Mouse (Mus musculus) liver, embryonic 14.5 days (tissue): ENCODE measurements around the gene Ric1.

Experiments
- CTCF ChIP-seq: IDR thresholded peaks from 2 replicates; pipeline ENCODE4 v1.5.1; 2016; ENCODE audit warnings: antibody characterized with exemption, low read depth, control low read depth
- EP300 ChIP-seq: IDR thresholded peaks from 2 replicates; pipeline ENCODE4 v1.6.1; 2016; ENCODE audit warnings: antibody characterized with exemption, low read depth

DNA sequence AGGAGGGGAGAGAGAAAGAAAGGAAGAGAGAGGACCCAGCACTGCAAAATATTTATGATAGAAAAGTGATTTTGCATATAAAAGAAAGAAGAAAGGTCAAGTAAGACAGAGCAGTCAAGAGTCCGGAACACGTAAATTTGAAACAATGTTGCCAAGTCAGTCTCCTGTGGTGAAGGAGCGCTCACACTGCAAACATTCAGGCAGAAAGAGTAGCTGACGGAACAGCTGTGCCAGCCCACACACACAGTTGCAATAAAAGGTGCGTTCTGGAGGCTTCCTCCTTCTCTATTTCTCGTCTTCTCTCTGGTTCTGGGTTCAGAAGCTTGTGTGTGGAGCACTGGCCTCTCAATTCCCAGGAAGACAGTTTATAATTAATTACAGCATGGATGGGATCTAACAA lies 133.1 kb downstream of the Ric1 start:
- no peak for TF ChIP-seq CTCF
- TF ChIP-seq EP300 = no peak
